In genomic region chr7:142657341-142657791, GRCm38 (mm10) we compare ENCODE assay signal across 10 mouse cellular contexts. TPM values are rescaled to one million over a fixed set of nuclear protein-coding genes. Genes with fewer than 3 reads are reported as not detected.
A peak's percentile ranks its signal among the peaks of the same experiment; 100 is the strongest.
DNase-seq lines count a peak whose midpoint lies in the region; ATAC-seq and TF ChIP-seq lines count a peak whose summit lies in the region.
"Had no signal": no experiment of that assay in that cellular context is flagged by ENCODE, and none has a peak within 500 bp of the region (broad histone marks: within the 10 kb centered on the region; RNA-seq: fewer than 3 reads in every experiment).

No protein-coding gene starts in this region.

- H3K36me3 ChIP-seq in hindbrain, embryonic 10.5 days = peaks cover 4% of the 10 kb centered on the region; the same call in 1 of the 2 replicates
- H3K36me3 ChIP-seq in liver, embryonic 14.5 days (replicated peaks; ENCODE audit: control insufficient read depth, insufficient read depth, low read depth) = no peaks in the 10 kb centered on the region

- peak overlapping the region; percentile 35; the same call in 1 of the 2 replicates for H3K9ac ChIP-seq in liver, embryonic 14.5 days (replicated peaks)

- TF ChIP-seq EP300 in liver, embryonic 14.5 days (IDR thresholded peaks at IDR 0.05; ENCODE audit: low read depth) = no peak

- WGBS in hindbrain, embryonic 10.5 days = 4% methylated on average over 9 of the region's 9 CpGs
- WGBS in liver, embryonic 14.5 days (ENCODE audit: insufficient replicate concordance) = 17% methylated on average over 9 of the region's 9 CpGs

- ATAC-seq in liver, embryonic 14.5 days (ENCODE audit: insufficient read depth) = peak; percentile 29; the same call in 1 of the 2 replicates
- no peak for ATAC-seq in CD4-positive, CD25-positive, alpha-beta regulatory T cell, adult 4 months

- H3K27me3 ChIP-seq in hindbrain, embryonic 10.5 days (ENCODE audit: insufficient read depth, poor library complexity, severe bottlenecking) = peaks cover 100% of the 10 kb centered on the region
- peaks cover 83% of the 10 kb centered on the region for H3K27me3 ChIP-seq in liver, embryonic 14.5 days (ENCODE audit: control insufficient read depth, insufficient read depth, low read length)

- H3K4me3 ChIP-seq in hindbrain, embryonic 10.5 days = peak overlapping the region; percentile 52
- peak overlapping the region; percentile 41 to 52 for H3K4me3 ChIP-seq in liver, embryonic 14.5 days (ENCODE audit: insufficient read depth in 1 of 2, low read depth in 2 of 2, low read length in 2 of 2)

- peak; percentile 92 for DNase-seq in heart, adult 11 months
- DNase-seq in heart, adult 8-10 months (ENCODE audit: low spot score) = no peak
- peak; percentile 72 for DNase-seq in embryo, embryonic 10.5 days (ENCODE audit: low spot score)
- peak; percentile 58 for DNase-seq in hindbrain, embryonic 10.5 days (ENCODE audit: low spot score)
- no peak for DNase-seq in liver, embryonic 14.5 days (ENCODE audit: low read depth in 3 of 3, low spot score in 3 of 3)
- no peak for DNase-seq in spleen, adult 18-20 months
- DNase-seq in adrenal gland, postnatal 25 days = no peak
- DNase-seq: adrenal gland, adult 2 months had no signal

- TF ChIP-seq CTCF in liver, embryonic 14.5 days (IDR thresholded peaks at IDR 0.05; ENCODE audit: low read depth) = no peak

- H3K9me3 ChIP-seq in hindbrain, embryonic 10.5 days = no peaks in the 10 kb centered on the region
- no peaks in the 10 kb centered on the region for H3K9me3 ChIP-seq in liver, embryonic 14.5 days (ENCODE audit: control insufficient read depth, low read length)

- peak overlapping the region; percentile 85 for H3K27ac ChIP-seq in hindbrain, embryonic 10.5 days
- no peak overlapping the region for H3K27ac ChIP-seq in liver, embryonic 14.5 days

- peaks cover 69% of the 10 kb centered on the region for H3K4me1 ChIP-seq in hindbrain, embryonic 10.5 days (replicated peaks)
- H3K4me1 ChIP-seq in liver, embryonic 14.5 days (replicated peaks; ENCODE audit: control insufficient read depth in 2 of 2, insufficient read depth in 2 of 2, low read length in 1 of 2) = no peaks in the 10 kb centered on the region

- H3K4me2 ChIP-seq in liver, embryonic 14.5 days (ENCODE audit: low read depth) = no peak overlapping the region

RNA-seq across cellular contexts. Expression of gene Igf2, which starts 9.2 kb away (rescaled TPM):
- 10 to 100 TPM; 53.1 to 76.2 (median 63.4) TPM for total RNA-seq in heart, adult 8-10 months (2022)
- 219 and 247 TPM in 2 replicates for polyA plus RNA-seq in hindbrain, embryonic 10.5 days (2016; fragmentation: Nextera tagmentation; extraction: Ambion mirVana)
- polyA plus RNA-seq in liver, embryonic 14.5 days (2012; rRNA removed) = 904 and 960 TPM in 2 replicates
- polyA plus RNA-seq in liver, embryonic 14.5 days (2014; fragmentation: Nextera tagmentation; extraction: Ambion mirVana) = 416 and 496 TPM in 2 replicates
- polyA plus RNA-seq in CD4-positive, CD25-positive, alpha-beta regulatory T cell, adult 4 months (2017; shearing (Covaris generic)) = 1 to 10 TPM in 1 of 2 experiments, under 1 TPM in 1; 0.69 to 1.1 TPM
- total RNA-seq in adrenal gland, postnatal 25 days (2021) = 6.7 and 7.9 TPM in 2 replicates

RNA-seq across cellular contexts. Expression of gene Gm49394, which starts 12.4 kb away (rescaled TPM):
- under 1 TPM in 1 of 4 experiments, not detected in 3; 0.09 TPM for total RNA-seq in heart, adult 8-10 months (2022)
- polyA plus RNA-seq in hindbrain, embryonic 10.5 days (2016; fragmentation: Nextera tagmentation; extraction: Ambion mirVana) = not detected in 2 replicates
- 0.02 and 0.06 TPM in 2 replicates for polyA plus RNA-seq in liver, embryonic 14.5 days (2012; rRNA removed)
- not detected in 2 replicates for polyA plus RNA-seq in liver, embryonic 14.5 days (2014; fragmentation: Nextera tagmentation; extraction: Ambion mirVana)
- not detected for polyA plus RNA-seq in CD4-positive, CD25-positive, alpha-beta regulatory T cell, adult 4 months (2017; shearing (Covaris generic))
- not detected in 2 replicates for total RNA-seq in adrenal gland, postnatal 25 days (2021)
- total RNA-seq: adrenal gland, adult 2 months; left cerebral cortex, postnatal 25 days had no signal
- polyA plus RNA-seq: adrenal gland, adult 2 months had no signal

Comparison
In these comparisons a context has a peak if more than half of its experiments do, and no peak if none do; other contexts are left out.
1. DNase-seq: peak in heart, adult 11 months (single experiment), embryo, embryonic 10.5 days (single experiment) and hindbrain, embryonic 10.5 days (single experiment); none in heart, adult 8-10 months (single experiment), liver, embryonic 14.5 days (0 of 3), spleen, adult 18-20 months (0 of 2) and adrenal gland, postnatal 25 days (single experiment).
2. RNA of gene Igf2, which starts 9.2 kb away (polyA plus RNA-seq): 416 to 960 TPM in liver, embryonic 14.5 days and 219 to 247 TPM in hindbrain, embryonic 10.5 days; 0.69 to 1.1 TPM in CD4-positive, CD25-positive, alpha-beta regulatory T cell, adult 4 months; every median in the first group is over 100 times any median in the second.